Mouse (Mus musculus) forebrain, postnatal 0 days (tissue): Measurements from ENCODE around the gene Slc2a13. TPM values are rescaled to one million over a fixed set of nuclear protein-coding genes. Genes with fewer than 3 reads are reported as not detected.

Source experiments
- ATAC-seq: fragments of 200-750 bp; cut with Nextera tagmentation; 2 replicates; pipeline ENCODE4 v1.8.0; 2017; ENCODE audit warnings: mild to moderate bottlenecking, moderate library complexity
- DNase-seq: peaks from one replicate; pipeline ENCODE4 v3.0.0-alpha.2; 2015
- H3K27ac ChIP-seq: fragments of 300-500 bp; sonication (generic); 2 replicates; pipeline ENCODE4 v1.5.1; 2014; ENCODE audit warnings: low read depth, mild to moderate bottlenecking, antibody characterized with exemption, low read length, moderate library complexity, mixed read lengths
- H3K27me3 ChIP-seq: fragments of 300-500 bp; sonication (generic); 2 replicates; pipeline ENCODE4 v1.6.1; 2014; ENCODE audit warnings: mild to moderate bottlenecking, low read length, mixed read lengths; ENCODE audit not compliant: insufficient read depth
- H3K36me3 ChIP-seq: fragments of 300-500 bp; sonication (generic); 2 replicates; pipeline ENCODE4 v1.6.1; 2014; ENCODE audit warnings: mild to moderate bottlenecking, moderate library complexity; ENCODE audit not compliant: insufficient read depth
- H3K4me1 ChIP-seq: fragments of 300-500 bp; sonication (generic); 2 replicates; pipeline ENCODE4 v1.6.1; 2014; ENCODE audit warnings: antibody characterized with exemption; ENCODE audit not compliant: insufficient read depth
- H3K4me2 ChIP-seq: fragments of 300-500 bp; sonication (generic); 2 replicates; pipeline ENCODE4 v1.6.1; 2014; ENCODE audit warnings: low read depth, mild to moderate bottlenecking, moderate library complexity
- H3K4me3 ChIP-seq: fragments of 300-500 bp; sonication (generic); 2 replicates; pipeline ENCODE4 v1.5.1; 2014; ENCODE audit warnings: low read depth, low read length, mixed read lengths
- H3K9ac ChIP-seq: fragments of 300-500 bp; sonication (generic); 2 replicates; pipeline ENCODE4 v1.6.1; 2014; ENCODE audit warnings: mild to moderate bottlenecking
- H3K9me3 ChIP-seq: fragments of 300-500 bp; sonication (generic); 2 replicates; pipeline ENCODE4 v1.6.1; 2016; ENCODE audit warnings: low read length
- CTCF ChIP-seq: sonication (generic); IDR thresholded peaks from 2 replicates; pipeline ENCODE4 v1.5.1; 2016; ENCODE audit warnings: antibody characterized with exemption, control low read depth, low read depth
- WGBS: fragments of 180-500 bp; shearing (Covaris S2); extraction: QIAGEN DNeasy Blood & Tissue Kit; methylation state at CpG from one replicate; pipeline ENCODE4 v1.1.7; 2014; 5-methylcytosine and 5-hydroxymethylcytosine counted together
- polyA plus RNA-seq: library from polyadenylated mRNA; unstranded; fragments of >200 nt; fragmentation: Nextera tagmentation; extraction: Ambion mirVana; gene quantifications from 2 replicates; pipeline ENCODE4 v1.2.1, GENCODE M21; 2015
- total RNA-seq: library from RNA; depleted of rRNA; stranded (reverse); fragments of >200 nt; gene quantifications from 2 replicates; pipeline ENCODE4 v1.2.3, GENCODE M21; 2014

Slc2a13 gene
- total and polyA plus RNA-seq, 2 experiments from 2014 or later: 2.7 to 27.3 TPM

DNA sequence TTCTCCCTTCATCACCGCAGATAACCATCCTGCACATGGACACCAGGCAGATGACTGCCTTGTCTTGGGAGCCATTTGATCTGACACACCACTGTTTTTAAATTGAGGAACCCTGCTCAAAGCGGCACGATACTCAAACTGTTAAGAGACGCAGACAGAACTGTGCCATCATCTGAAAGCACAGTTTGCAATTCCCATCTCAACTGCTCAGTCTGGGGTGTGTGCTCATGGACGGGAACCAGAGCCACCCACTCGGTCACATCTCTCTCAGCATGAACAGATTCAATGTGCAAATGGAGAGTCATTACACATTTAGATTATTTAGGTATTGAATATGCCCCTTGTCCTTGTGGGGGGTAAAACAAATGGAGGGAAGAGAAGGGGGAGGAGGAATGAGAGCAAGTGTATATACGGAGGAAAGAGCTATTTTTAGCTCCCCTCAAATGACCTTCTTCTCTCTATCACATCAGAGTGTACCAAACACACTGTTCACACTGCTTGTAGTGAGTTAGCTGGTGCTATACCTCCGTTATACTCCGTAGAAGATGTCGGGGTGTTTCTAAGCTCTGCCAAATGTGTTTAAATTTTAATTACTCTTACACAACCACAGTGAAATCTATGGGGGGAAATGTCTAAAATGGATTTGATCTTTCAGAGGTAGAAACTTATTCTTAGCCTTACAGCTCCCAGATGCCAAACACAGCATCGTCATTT is 203.2 kb downstream of the Slc2a13 start:
- H3K4me2 ChIP-seq: no peak overlapping the region
- H3K9ac ChIP-seq: no peak overlapping the region
- peaks cover 8% of the 10 kb centered on the region; the same call in 1 of the 2 replicates for H3K4me1 ChIP-seq
- TF ChIP-seq CTCF: no peak
- no peaks in the 10 kb centered on the region for H3K36me3 ChIP-seq
- H3K27ac ChIP-seq: no peak overlapping the region
- DNase-seq (peak; percentile 22), ATAC-seq (no peak; the same call in 1 of the 2 replicates)
- no peaks in the 10 kb centered on the region for H3K27me3 ChIP-seq
- WGBS: 54% methylated on average over 11 of the region's 11 CpGs
- no peaks in the 10 kb centered on the region for H3K9me3 ChIP-seq
- H3K4me3 ChIP-seq: no peak overlapping the region

DNA sequence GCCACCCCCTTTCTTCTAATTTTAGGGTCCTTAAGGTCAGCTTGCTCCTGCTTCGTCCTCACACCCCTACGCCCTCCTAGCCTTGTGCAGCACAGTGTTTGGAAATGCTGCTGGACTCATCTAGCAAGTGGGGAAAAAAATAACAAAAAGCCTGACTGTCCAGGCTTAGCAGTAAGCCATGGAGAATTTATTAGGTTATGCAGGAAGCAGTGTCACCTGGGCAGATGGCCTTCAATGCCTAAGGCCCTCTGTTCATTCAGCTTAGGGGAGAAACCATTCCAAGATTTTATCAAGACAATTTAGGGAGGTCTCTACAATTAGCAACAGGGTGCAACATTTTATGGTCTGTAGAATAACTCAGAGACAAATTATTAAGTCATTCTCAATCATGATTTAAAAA is 212.6 kb downstream of the Slc2a13 start:
- no peak for TF ChIP-seq CTCF
- 81% methylated on average over 2 of the region's 2 CpGs for WGBS
- Histone ChIP-seq H3K4me3 (no peak overlapping the region), H3K36me3 (no peaks in the 10 kb centered on the region), H3K9ac (no peak overlapping the region), H3K4me1 (no peaks in the 10 kb centered on the region), H3K27me3 (no peaks in the 10 kb centered on the region), H3K4me2 (no peak overlapping the region), H3K9me3 (no peaks in the 10 kb centered on the region), H3K27ac (no peak overlapping the region)
- DNase-seq (no peak), ATAC-seq (no peak)

DNA sequence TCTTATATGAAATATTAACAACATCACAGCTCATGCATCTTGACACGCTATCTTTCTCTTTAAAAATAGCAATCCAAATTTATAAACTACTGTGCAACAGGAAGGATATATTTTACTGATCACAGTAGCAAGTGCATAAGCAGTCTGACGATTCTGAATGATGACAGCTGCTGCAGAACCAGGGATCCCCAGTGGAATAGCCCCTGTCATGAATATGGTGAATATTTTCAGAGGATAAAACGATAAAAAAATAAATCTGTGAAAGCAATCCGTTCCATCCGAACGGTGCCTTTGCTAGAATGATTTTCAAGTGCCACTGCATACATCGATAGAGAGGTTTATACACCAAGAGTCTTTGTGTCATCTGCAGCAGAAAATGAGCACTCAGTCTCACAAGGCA is 222.1 kb downstream of the Slc2a13 start:
- no peaks in the 10 kb centered on the region for H3K9me3 ChIP-seq
- H3K36me3 ChIP-seq: no peaks in the 10 kb centered on the region
- no peak overlapping the region; the same call in 1 of the 2 replicates for H3K9ac ChIP-seq
- H3K4me2 ChIP-seq: no peak overlapping the region
- no peaks in the 10 kb centered on the region for H3K27me3 ChIP-seq
- TF ChIP-seq CTCF: no peak
- no peaks in the 10 kb centered on the region for H3K4me1 ChIP-seq
- ATAC-seq (no peak), DNase-seq (peak; percentile 8)
- no peak overlapping the region for H3K4me3 ChIP-seq
- H3K27ac ChIP-seq: no peak overlapping the region
- WGBS: 55% methylated on average over 7 of the region's 7 CpGs

DNA sequence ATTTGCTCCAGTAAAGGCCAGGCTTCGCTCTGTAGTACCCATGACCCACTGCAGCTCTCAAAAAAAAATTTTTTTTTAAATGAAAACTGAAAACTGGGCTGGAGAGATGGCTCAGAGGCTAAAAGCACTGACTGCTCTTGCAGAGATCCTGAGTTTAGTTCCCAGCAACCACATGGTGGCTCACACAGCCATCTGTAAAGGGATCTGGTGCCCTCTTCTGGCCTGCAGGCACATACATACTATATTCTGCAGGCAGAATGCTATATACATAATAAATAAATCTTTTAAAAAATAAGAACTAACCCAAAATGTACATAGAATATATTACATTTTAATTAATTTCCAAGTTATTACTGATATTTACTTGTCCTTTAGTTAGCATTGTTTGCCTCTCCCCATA is 234.7 kb downstream of the Slc2a13 start:
- Histone ChIP-seq H3K4me1 (no peaks in the 10 kb centered on the region), H3K4me2 (no peak overlapping the region), H3K27me3 (no peaks in the 10 kb centered on the region), H3K36me3 (no peaks in the 10 kb centered on the region), H3K27ac (no peak overlapping the region), H3K9ac (no peak overlapping the region), H3K4me3 (no peak overlapping the region), H3K9me3 (no peaks in the 10 kb centered on the region)
- 88% methylated on average over 1 of the region's 1 CpGs for WGBS
- no peak for DNase-seq
- peak; percentile 46 for TF ChIP-seq CTCF
- no peak for ATAC-seq

DNA sequence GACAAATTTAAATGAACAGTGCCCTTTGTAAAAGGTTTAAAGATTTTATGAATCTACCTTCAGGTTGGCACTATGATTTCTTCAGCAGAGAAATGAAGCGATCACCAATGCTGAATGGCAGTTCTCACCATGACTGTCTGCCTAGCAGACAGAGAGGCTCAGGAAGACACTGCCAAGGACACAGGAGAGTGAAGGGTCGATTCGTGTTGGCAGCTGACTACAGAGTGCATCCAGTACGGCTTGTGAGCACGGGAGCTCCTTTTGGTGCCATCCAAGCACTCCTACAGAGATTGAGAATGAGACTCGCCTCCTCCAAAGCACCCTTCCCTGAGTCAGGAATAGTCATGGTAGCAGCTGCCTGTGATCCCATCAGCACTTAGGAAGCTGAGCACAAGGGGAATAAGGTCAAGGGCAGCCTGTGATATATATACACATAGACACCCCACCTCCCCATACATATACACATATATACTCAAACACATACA is 238.6 kb downstream of the Slc2a13 start:
- WGBS: 75% methylated on average over 6 of the region's 6 CpGs
- Histone ChIP-seq H3K27ac (no peak overlapping the region), H3K36me3 (no peaks in the 10 kb centered on the region), H3K9ac (no peak overlapping the region), H3K4me2 (no peak overlapping the region), H3K27me3 (no peaks in the 10 kb centered on the region), H3K4me1 (no peaks in the 10 kb centered on the region), H3K4me3 (no peak overlapping the region), H3K9me3 (no peaks in the 10 kb centered on the region)
- ATAC-seq (no peak), DNase-seq (no peak)
- no peak for TF ChIP-seq CTCF

DNA sequence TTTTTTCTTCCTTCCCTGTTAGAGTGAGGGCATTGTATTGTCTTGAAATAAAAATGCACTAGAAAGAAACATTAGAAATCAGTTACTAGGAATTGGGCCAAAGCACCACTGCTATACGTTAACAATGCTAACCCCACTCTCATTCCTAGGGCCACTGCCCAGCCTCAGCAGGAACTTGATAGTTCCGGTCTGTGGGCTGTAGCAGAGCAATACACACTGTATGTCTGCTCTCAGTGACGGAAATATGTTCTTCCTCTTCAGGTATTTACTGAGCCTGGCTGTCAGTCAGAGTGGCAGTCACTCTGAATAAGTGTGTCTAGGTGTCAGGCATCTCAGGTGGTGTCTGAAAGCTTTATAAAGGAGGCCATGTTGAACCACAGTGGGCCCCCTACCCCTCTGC is 245.3 kb downstream of the Slc2a13 start:
- ATAC-seq: no peak
- 64% methylated on average over 3 of the region's 3 CpGs for WGBS
- H3K4me2 ChIP-seq: no peak overlapping the region
- H3K9me3 ChIP-seq: no peaks in the 10 kb centered on the region
- no peak overlapping the region for H3K27ac ChIP-seq
- H3K4me3 ChIP-seq: no peak overlapping the region
- no peak overlapping the region for H3K9ac ChIP-seq
- H3K36me3 ChIP-seq: no peaks in the 10 kb centered on the region
- H3K27me3 ChIP-seq: no peaks in the 10 kb centered on the region
- no peak for DNase-seq
- TF ChIP-seq CTCF: no peak
- H3K4me1 ChIP-seq: no peaks in the 10 kb centered on the region

DNA sequence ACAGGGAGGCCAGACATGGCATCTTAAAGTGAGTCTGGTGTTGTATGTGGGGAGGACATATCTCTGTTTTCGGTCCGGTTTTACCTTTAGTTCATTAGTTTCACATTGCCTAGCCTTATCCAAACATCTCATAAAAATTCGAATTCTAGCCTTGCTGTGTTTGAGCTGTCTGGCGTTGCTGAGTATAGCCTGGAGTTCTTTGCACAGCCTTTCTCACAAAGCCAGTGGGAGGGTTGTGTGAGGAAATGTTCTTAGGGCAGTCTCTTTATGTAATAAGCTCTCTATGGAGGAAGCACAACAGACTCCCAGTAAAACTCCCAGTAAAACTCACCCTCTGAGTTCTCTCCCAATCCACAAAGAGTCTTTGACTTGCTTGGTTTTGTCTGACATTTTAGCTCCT is 246.0 kb downstream of the Slc2a13 start:
- no peaks in the 10 kb centered on the region for H3K4me1 ChIP-seq
- H3K9me3 ChIP-seq: no peaks in the 10 kb centered on the region
- H3K27me3 ChIP-seq: no peaks in the 10 kb centered on the region
- TF ChIP-seq CTCF: no peak
- no peak for DNase-seq
- H3K27ac ChIP-seq: no peak overlapping the region
- H3K9ac ChIP-seq: no peak overlapping the region
- H3K4me3 ChIP-seq: no peak overlapping the region
- ATAC-seq: no peak
- no peak overlapping the region for H3K4me2 ChIP-seq
- 61% methylated on average over 4 of the region's 4 CpGs for WGBS
- no peaks in the 10 kb centered on the region for H3K36me3 ChIP-seq
